Mouse (Mus musculus) WW6 (cell line): Measurements from ENCODE around the gene Ncbp1.
"Not testable (repeated sequence)": the region's sequence is repeated elsewhere in the genome, so short reads cannot be mapped to it uniquely, and the experiment has no call there.

ENCODE experiments used
- DNase-seq: peaks from one replicate; pipeline ENCODE4 v3.0.0-alpha.2; 2013; ENCODE audit warnings: low read depth, low spot score

Gene Ncbp1

GRCm38 (mm10) chr4:46129311-46130004, 9.0 kb upstream of the Ncbp1 start:
- DNase-seq: no peak

DNA sequence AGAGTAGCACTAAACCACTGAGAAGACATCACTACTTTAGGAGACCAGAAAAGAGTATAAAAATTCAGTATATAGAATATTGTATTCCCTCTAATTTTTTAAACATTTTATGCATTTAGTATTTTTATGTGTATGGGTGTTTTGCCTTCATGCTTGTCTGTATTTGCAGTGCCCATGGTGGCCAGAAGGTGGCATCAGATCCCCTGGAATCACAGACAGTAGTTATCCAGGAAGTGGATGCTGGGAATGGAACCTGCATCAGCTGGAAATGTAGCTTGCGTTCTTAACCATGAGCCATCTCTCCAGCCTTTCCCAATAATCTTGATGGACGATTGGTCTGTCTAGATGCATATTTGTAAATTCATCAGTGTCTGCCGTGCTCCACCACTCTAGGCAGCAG, 8.2 kb upstream of the Ncbp1 start:
- DNase-seq: no peak

- DNase-seq: no peak
These were observed 6.6 kb upstream of the Ncbp1 start for GRCm38 (mm10) chr4:46131791-46132190.

DNA sequence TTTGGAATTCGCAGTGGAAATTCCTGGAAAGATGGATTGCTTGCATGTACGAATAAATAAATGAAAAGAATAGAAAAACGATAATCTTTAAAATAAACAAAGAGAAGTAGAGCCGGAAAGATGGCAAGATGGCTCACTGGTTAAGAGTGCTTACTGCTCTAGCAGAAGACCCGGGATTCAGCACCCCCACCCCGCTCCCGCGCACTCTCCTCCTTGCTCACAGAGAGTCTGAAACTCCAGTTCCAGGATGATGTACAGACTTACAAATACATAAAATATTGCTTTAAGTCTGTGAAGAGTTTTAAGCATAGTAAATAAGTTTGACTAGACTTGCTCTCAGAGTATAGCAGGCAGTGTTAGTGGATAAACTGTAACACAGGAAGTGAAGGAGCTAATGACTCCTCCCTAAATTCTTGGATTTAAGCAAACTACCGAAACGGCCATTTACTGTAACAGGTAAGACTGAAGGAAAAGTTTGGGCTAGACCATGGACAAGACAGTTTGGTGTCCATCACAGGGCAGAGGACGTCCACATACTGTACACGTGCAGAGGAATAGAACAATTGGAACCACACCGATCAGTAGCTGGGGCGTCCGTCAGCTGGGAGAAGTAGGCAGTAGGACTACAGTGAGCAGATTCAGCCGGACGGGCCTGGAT, 655 bp upstream of the Ncbp1 start:
- DNase-seq: no peak

DNA sequence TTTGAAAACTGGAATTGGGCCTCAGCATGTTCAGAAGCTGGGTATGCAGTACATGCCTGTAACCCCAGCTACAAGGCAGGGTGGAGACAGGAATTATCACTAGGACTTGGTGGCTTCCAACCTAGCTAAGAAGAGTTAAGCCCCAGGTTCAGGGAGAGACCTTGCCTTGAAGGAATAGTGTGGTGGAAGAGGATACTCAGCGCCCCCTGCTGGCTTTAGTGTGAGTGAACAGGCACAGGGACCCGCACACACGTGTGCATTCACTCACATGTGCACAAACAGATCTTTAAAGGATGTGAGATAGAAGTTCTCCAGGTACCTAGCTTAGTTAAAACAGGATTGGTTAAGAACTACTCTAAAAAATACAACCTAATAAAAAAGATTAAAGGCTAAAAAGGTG, 5.9 kb downstream of the Ncbp1 start:
- peak; percentile 18 for DNase-seq

GRCm38 (mm10) chr4:46146881-46147280, 8.5 kb downstream of the Ncbp1 start:
- DNase-seq: no peak

DNA sequence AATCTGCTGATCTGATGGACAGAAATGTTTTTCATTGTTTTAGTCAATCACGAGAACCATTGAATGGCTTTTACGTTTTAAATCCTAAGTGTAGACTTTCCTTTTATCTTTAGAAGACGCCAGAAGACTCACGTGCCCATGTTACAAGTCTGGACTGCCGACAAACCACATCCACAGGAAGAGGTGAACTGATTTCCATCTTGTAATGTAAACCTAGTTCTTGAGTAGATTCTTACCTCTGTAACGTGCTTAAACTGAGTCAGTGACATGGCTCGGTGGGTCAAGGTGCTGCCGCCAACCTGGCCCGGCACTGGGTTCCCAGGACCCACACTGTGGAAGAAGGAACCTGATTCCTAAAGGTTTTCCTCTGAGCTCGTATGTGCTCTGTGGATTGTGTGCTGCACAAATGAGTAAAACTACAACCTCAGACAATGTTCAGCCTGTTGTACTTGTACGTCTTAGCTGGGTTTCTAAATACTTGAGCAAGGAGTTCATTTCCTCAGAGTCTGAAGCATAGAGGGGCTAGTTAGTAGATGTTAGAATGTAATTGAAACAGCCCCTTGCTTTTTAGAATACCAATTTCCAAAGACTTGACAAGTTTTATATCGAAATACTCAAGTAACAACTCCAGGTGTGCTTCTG, 13.6 kb downstream of the Ncbp1 start:
- DNase-seq: no peak

- no peak for DNase-seq
These were observed 25.6 kb downstream of the Ncbp1 start for GRCm38 (mm10) chr4:46164027-46164426.

- DNase-seq: no peak
These were observed 27.4 kb downstream of the Ncbp1 start for GRCm38 (mm10) chr4:46165831-46166230.

GRCm38 (mm10) chr4:46171761-46172160, 33.3 kb downstream of the Ncbp1 start:
- DNase-seq: no peak

GRCm38 (mm10) chr4:46176313-46176712, 37.9 kb downstream of the Ncbp1 start:
- DNase-seq: no peak

GRCm38 (mm10) chr4:46177018-46177417, 38.6 kb downstream of the Ncbp1 start:
- DNase-seq: no peak

GRCm38 (mm10) chr4:46177496-46177895, 39.1 kb downstream of the Ncbp1 start:
- no peak for DNase-seq

DNA sequence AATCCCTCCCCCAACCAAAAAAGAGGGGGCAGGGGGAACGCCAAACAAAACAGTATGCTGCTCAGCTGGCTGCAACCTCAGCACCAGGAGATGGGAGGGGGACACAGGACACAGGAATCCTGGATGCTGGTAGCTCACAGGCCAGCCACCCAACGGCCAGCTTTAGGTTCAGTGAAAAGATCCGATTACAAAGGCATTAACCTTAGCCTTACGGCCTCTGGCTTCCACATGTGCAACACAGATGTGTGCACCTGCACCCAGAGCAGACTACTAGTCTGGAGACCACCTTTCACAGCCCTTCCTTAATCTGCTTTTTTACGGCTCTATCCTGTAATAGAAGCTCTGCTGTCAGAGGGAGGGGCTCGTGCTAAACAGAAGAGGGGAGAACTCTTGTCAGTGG, 42.8 kb downstream of the Ncbp1 start:
- DNase-seq: no peak

DNA sequence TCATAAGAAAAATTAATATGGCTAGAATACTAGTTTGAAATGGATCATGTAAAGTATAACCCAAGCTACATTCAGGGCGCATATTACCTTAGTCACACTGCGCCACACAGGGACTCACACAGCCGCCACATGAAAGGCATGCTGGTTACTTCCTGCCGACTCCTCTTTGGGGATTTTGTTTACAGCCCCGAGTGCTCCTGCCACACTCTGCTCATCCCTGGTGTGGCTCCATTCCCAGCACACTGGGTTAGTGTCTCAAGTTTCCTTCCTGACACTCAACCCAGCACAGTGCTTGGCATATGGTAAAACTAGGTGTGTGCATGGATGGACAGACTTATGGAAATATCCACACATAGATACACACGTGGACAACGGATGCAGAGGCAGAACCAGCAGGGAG, 43.8 kb downstream of the Ncbp1 start:
- no peak for DNase-seq

DNA sequence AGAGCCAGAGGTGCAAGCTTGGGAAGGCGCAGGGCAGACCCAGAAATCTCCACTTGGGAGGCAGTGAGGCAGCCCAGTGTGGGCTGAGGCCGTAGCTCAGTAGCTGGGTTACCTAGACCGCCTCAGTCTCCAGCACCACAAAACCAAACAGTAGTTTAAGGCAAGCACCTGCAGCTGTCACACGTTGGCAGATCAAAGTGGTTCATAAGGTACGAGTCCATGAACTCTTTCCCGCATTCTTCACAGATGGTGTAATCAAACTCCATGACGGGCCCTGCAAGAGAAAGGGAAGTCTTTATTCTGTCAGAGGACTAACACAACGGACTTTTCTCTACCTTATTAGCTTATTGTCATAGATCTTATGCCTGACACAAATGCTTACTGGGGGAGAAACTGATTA, 47.0 kb downstream of the Ncbp1 start:
- DNase-seq: no peak

GRCm38 (mm10) chr4:46185890-46186289, 47.5 kb downstream of the Ncbp1 start:
- no peak for DNase-seq

- no peak for DNase-seq
These were observed 48.1 kb downstream of the Ncbp1 start for GRCm38 (mm10) chr4:46186466-46186865.

- DNase-seq: not testable (repeated sequence)
These were observed 53.6 kb downstream of the Ncbp1 start for GRCm38 (mm10) chr4:46192011-46192410.

GRCm38 (mm10) chr4:46195781-46196487, 57.5 kb downstream of the Ncbp1 start, which contains the start of gene Xpa:
Xpa (minus strand) TSS chr4:46196311.
- peak; percentile 83 for DNase-seq

DNA sequence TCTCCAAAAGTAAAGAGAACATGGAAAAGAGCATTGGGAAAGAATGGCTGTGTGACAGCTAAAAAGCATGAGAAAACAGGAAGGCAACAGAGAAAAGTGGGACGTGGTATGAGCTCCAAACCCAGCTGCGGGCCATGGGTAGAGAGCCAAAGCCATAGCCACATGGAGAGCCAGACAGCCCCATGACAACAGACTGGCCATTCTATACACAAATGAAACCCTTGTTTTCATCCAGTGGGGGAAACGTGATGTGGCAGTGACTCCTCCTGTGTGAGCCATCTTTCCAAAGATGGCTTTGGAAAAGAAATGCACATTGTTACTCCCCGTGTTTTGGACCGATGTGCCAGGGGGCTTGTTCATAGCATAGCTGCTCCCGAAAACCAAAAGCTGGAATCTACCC, 58.1 kb downstream of the Ncbp1 start:
- DNase-seq: no peak

GRCm38 (mm10) chr4:46198064-46198463, 59.7 kb downstream of the Ncbp1 start:
- DNase-seq: no peak
